Mouse (Mus musculus) embryonic facial prominence, embryonic 11.5 days (tissue): ENCODE measurements around the gene Nfat5. TPM values are rescaled to one million over a fixed set of nuclear protein-coding genes. Genes with fewer than 3 reads are reported as not detected.

Source experiments
- ATAC-seq: fragments of 200-750 bp; cut with Nextera tagmentation; replicated peaks from 2 replicates; pipeline ENCODE4 v1.8.0; 2017; ENCODE audit warnings: low read depth; ENCODE audit not compliant: insufficient number of reproducible peaks, low FRiP score, low TSS enrichment
- DNase-seq: peaks from one replicate; pipeline ENCODE4 v3.0.0-alpha.2; 2015; ENCODE audit warnings: low spot score
- H3K27ac ChIP-seq: fragments of 300-500 bp; sonication (generic); replicated peaks from 2 replicates; pipeline ENCODE4 v1.5.1; 2014; ENCODE audit warnings: mild to moderate bottlenecking, low read depth, low read length, control low read depth
- H3K27me3 ChIP-seq: fragments of 300-500 bp; sonication (generic); 2 replicates; pipeline ENCODE4 v1.6.1; 2014; ENCODE audit warnings: mild to moderate bottlenecking, low read length, moderate library complexity, mixed read lengths; ENCODE audit not compliant: control insufficient read depth, insufficient read depth
- H3K36me3 ChIP-seq: fragments of 300-500 bp; sonication (generic); replicated peaks from 2 replicates; pipeline ENCODE4 v1.6.1; 2014; ENCODE audit warnings: low read depth, mild to moderate bottlenecking, low read length, moderate library complexity, mixed read lengths; ENCODE audit not compliant: control insufficient read depth, insufficient read depth
- H3K4me1 ChIP-seq: fragments of 300-500 bp; sonication (generic); 2 replicates; pipeline ENCODE4 v1.6.1; 2014; ENCODE audit warnings: low read length, mixed read lengths; ENCODE audit not compliant: control insufficient read depth, insufficient read depth
- H3K4me2 ChIP-seq: fragments of 300-500 bp; sonication (generic); 2 replicates; pipeline ENCODE4 v1.6.1; 2014; ENCODE audit warnings: low read depth, mild to moderate bottlenecking, control low read depth, low read length, moderate library complexity
- H3K4me3 ChIP-seq: fragments of 300-500 bp; sonication (generic); 2 replicates; pipeline ENCODE4 v1.5.1; 2014; ENCODE audit warnings: low read depth, low read length, control low read depth
- H3K9ac ChIP-seq: fragments of 300-500 bp; sonication (generic); replicated peaks from 2 replicates; pipeline ENCODE4 v1.6.1; 2014; ENCODE audit warnings: mild to moderate bottlenecking, control low read depth, low read length
- H3K9me3 ChIP-seq: fragments of 300-500 bp; sonication (generic); replicated peaks from 2 replicates; pipeline ENCODE4 v1.6.1; 2016; ENCODE audit warnings: mild to moderate bottlenecking, low read length, inconsistent platforms, mixed read lengths; ENCODE audit not compliant: control insufficient read depth
- WGBS: fragments of 180-500 bp; shearing (Covaris S2); extraction: QIAGEN DNeasy Blood & Tissue Kit; methylation state at CpG from one replicate; pipeline ENCODE4 v1.1.7; 2014; 5-methylcytosine and 5-hydroxymethylcytosine counted together
- polyA plus RNA-seq: library from polyadenylated mRNA; unstranded; fragments of >200 nt; fragmentation: Nextera tagmentation; extraction: Ambion mirVana; gene quantifications from 2 replicates; pipeline ENCODE4 v1.2.1, GENCODE M21; 2014

Gene Nfat5
- polyA plus RNA-seq, 1 experiment from 2014 or later, result 8.8 TPM

- Histone ChIP-seq H3K27me3 (no peaks in the 10 kb centered on the region), H3K4me3 (no peak overlapping the region), H3K27ac (no peak overlapping the region), H3K36me3 (no peaks in the 10 kb centered on the region), H3K4me1 (no peaks in the 10 kb centered on the region), H3K4me2 (no peak overlapping the region), H3K9ac (no peak overlapping the region), H3K9me3 (no peaks in the 10 kb centered on the region)
- no peak for ATAC-seq
- WGBS, result 94% methylated on average over 6 of the region's 6 CpGs
- no peak for DNase-seq
Measured at GRCm38 (mm10) chr8:107260120-107260519, 33.1 kb upstream of the Nfat5 start.

- Histone ChIP-seq H3K27me3 (no peaks in the 10 kb centered on the region), H3K36me3 (no peaks in the 10 kb centered on the region), H3K9me3 (no peaks in the 10 kb centered on the region), H3K9ac (no peak overlapping the region), H3K4me1 (0 out of 2 replicates have a peak, but pooled peaks cover 2% of the 10 kb centered on the region), H3K4me3 (no peak overlapping the region), H3K4me2 (no peak overlapping the region), H3K27ac (no peak overlapping the region)
- DNase-seq, result no peak
- 85% methylated on average over 4 of the region's 4 CpGs for whole genome bisulfite sequencing
- no peak for ATAC-seq
Measured at GRCm38 (mm10) chr8:107261172-107261571, 32.1 kb upstream of the Nfat5 start.

GRCm38 (mm10) chr8:107262046-107262705 lies 31.1 kb upstream of the Nfat5 start:
- no peak for DNase-seq
- no peaks in the 10 kb centered on the region for H3K9me3 ChIP-seq
- no peak overlapping the region for H3K27ac ChIP-seq
- WGBS, result 75% methylated on average over 8 of the region's 8 CpGs
- H3K4me1 ChIP-seq, result 0 out of 2 replicates have a peak, but pooled peaks cover 2% of the 10 kb centered on the region
- no peak overlapping the region for H3K4me2 ChIP-seq
- H3K4me3 ChIP-seq, result no peak overlapping the region
- no peaks in the 10 kb centered on the region for H3K36me3 ChIP-seq
- H3K9ac ChIP-seq, result no peak overlapping the region
- no peak for ATAC-seq
- H3K27me3 ChIP-seq, result no peaks in the 10 kb centered on the region

- Histone ChIP-seq H3K4me2 (no peak overlapping the region), H3K9ac (no peak overlapping the region), H3K9me3 (no peaks in the 10 kb centered on the region), H3K4me1 (0 out of 2 replicates have a peak, but pooled peaks cover 2% of the 10 kb centered on the region), H3K36me3 (no peaks in the 10 kb centered on the region), H3K27me3 (no peaks in the 10 kb centered on the region), H3K27ac (no peak overlapping the region), H3K4me3 (no peak overlapping the region)
- ATAC-seq (no peak), DNase-seq (no peak)
- 61% methylated on average over 10 of the region's 10 CpGs for WGBS
Measured at GRCm38 (mm10) chr8:107265811-107266210, 27.5 kb upstream of the Nfat5 start.

GRCm38 (mm10) chr8:107268501-107268900 lies 24.8 kb upstream of the Nfat5 start:
- Histone ChIP-seq H3K4me1 (0 out of 2 replicates have a peak, but pooled peaks cover 2% of the 10 kb centered on the region), H3K4me2 (no peak overlapping the region), H3K36me3 (no peaks in the 10 kb centered on the region), H3K27me3 (no peaks in the 10 kb centered on the region), H3K9me3 (no peaks in the 10 kb centered on the region), H3K27ac (no peak overlapping the region), H3K4me3 (no peak overlapping the region), H3K9ac (no peak overlapping the region)
- ATAC-seq (no peak), DNase-seq (no peak)
- WGBS, result 65% methylated on average over 9 of the region's 9 CpGs

GRCm38 (mm10) chr8:107269191-107269590 lies 24.1 kb upstream of the Nfat5 start:
- Histone ChIP-seq H3K27ac (no peak overlapping the region), H3K4me2 (no peak overlapping the region), H3K36me3 (no peaks in the 10 kb centered on the region), H3K9me3 (no peaks in the 10 kb centered on the region), H3K9ac (no peak overlapping the region), H3K27me3 (no peaks in the 10 kb centered on the region), H3K4me1 (0 out of 2 replicates have a peak, but pooled peaks cover 2% of the 10 kb centered on the region), H3K4me3 (no peak overlapping the region)
- DNase-seq (no peak), ATAC-seq (no peak)

- no peak overlapping the region for H3K27ac ChIP-seq
- H3K27me3 ChIP-seq, result no peaks in the 10 kb centered on the region
- DNase-seq (no peak), ATAC-seq (no peak)
- no peaks in the 10 kb centered on the region for H3K9me3 ChIP-seq
- 0 out of 2 replicates have a peak, but pooled peaks cover 2% of the 10 kb centered on the region for H3K4me1 ChIP-seq
- no peaks in the 10 kb centered on the region for H3K36me3 ChIP-seq
- H3K4me3 ChIP-seq, result no peak overlapping the region
- H3K4me2 ChIP-seq, result no peak overlapping the region
- WGBS, result 59% methylated on average over 3 of the region's 3 CpGs
- H3K9ac ChIP-seq, result no peak overlapping the region
Measured at GRCm38 (mm10) chr8:107269617-107270139, 23.6 kb upstream of the Nfat5 start.

- no peak overlapping the region for H3K27ac ChIP-seq
- ATAC-seq (no peak), DNase-seq (no peak)
- H3K9ac ChIP-seq, result no peak overlapping the region
- no peaks in the 10 kb centered on the region for H3K36me3 ChIP-seq
- H3K27me3 ChIP-seq, result no peaks in the 10 kb centered on the region
- no peak overlapping the region for H3K4me3 ChIP-seq
- no peaks in the 10 kb centered on the region for H3K9me3 ChIP-seq
- no peak overlapping the region for H3K4me2 ChIP-seq
- 60% methylated on average over 4 of the region's 4 CpGs for WGBS
- H3K4me1 ChIP-seq, result 0 out of 2 replicates have a peak, but pooled peaks cover 2% of the 10 kb centered on the region
Measured at GRCm38 (mm10) chr8:107270287-107270686, 23.0 kb upstream of the Nfat5 start.
